Mouse (Mus musculus) cerebellum, adult 11-12 months (tissue): ENCODE results near the gene Hnrnpul1.
"Not testable (repeated sequence)": the region's sequence is repeated elsewhere in the genome, so short reads cannot be mapped to it uniquely, and the experiment has no call there.

Experiments used
- DNase-seq: peaks from one replicate; pipeline ENCODE4 v3.0.0; 2022

The Hnrnpul1 gene

DNA sequence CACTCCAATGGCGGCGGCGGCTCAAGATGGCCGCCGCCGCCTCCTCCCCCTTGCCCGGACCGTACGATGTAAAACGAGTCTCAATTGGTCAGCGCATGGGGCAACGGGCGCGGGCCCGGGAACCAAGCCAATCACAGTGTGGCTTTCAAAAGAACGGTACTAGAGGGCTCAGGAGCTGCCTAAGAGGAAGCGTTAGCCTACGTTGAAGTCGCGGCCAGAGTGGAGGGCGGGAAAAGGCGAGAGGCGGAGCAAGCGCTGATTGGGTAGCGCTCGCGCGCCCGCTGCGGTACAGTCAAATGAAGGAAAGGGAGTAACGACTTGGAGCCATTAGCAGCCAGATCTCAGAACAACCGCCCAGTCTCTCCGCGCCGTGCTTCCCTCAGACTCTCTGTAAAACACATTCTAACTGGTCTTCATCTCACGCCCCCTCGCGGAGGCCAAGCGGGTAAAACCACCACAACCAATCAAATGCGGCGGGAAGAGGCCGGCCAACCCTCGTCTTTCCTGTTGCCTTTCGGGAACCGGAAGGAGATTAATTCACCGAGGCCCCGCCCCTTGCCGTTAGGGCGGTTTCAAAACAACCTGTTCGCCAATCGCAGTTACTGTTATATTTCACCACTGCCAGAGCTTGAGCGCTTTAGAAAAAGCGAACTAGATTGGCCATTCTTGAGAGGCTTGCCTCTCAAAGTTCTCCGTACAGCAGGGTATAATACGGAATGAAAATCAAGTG lies at the start of gene Hnrnpul1:
TSS of gene Hnrnpul1 (minus strand) at position 20 of the 730 bp plus-strand sequence.
- peak; percentile 100 for DNase-seq

DNA sequence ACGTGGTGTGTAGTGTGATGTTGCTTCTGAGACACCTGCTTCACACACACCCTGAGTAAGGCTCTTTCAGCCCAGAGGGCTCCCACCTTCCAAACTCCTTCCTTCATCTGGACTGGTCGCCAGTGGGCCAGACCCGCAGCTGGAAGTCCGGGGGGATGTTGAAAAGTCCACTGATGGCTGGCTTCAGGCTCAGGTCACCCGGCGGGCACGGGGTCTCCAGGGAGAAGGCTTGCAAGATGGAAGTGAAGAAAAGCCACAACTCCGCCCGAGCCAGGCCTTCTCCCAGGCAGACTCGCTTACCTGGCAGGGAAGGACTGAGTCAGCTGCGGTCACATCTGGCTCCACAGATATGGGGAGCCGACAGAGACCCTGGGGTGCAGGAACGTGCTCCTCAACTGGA lies 48.9 kb upstream of the Hnrnpul1 start:
- DNase-seq: no peak

DNA sequence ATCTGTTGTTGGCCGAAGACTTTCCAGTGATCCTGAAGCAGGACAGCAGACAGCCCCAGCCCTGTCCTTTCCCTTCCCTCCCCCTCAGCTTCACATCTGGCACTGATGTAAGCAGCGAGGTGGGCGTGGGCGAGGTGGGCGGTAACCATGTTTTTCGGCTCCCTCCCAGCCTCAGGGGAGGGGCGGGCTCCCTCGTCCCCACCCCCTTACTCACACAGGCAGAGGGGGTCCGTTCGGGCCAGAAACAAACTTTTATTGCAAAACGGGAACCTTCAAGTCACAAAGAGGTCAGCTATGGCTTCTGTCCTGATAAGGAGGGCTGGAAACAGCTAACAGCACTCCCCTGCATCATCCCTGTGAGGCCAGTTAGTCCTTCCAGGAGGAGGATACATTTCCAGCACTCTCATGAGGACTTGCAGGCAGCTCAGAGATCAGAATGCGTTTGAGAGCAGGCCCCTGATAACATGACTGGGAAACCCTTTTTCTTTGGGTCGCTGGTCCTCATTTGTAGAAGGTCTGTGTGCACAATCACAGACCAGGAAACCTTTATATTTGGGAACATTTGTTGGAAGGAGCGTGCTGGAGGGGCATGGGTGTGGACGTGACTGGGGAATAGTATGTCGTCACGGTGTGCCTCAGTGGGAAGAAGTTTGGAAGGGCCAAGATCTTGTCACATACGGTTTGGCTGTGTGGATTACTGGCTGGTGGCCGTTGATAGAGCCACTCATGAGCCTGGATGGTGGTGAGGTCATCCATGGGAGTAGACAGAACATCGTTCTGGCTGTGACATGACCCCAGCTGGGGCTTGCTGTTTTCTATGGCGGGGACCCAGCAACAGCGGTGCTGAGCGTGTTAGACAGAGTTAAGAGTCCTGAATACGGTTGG lies 47.9 kb upstream of the Hnrnpul1 start:
- DNase-seq: no peak

DNA sequence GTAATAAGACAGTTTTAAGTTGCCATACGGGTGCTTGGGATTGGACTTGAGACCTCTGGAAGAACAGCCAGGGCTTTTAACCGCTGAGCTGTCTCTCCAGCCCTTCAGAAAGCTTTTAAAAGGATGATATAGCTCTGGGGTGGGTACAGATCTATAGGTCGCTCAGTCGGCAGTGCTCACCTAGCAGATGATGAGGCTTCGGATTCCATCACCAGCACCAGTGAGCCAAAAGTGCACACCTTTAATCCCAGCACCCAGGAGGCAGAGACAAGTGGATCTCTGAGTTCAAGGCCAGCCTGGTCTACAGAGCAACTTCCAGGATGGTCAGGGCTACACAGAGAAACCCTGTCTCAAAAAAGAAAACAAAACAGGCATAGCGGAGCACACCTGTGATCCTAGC lies 46.5 kb upstream of the Hnrnpul1 start:
- DNase-seq: no peak

DNA sequence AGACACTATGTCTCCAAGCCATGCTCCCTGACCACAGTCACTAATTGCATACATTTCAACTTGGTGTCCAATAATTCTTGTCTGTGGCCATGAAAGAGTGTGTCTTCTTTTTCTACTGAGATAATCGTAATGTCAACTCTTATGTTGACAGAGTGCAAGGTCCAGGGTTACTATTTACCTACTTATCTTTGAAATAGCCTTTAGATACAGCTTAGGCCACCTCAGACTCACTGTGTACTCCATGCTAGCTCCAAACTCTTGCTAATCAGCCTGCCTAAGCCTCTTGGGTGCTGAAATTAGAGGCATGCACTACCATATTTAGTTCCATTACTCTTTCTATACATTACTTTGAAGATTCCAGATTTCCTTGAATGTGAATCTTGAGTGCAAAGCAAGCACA lies 44.8 kb upstream of the Hnrnpul1 start:
- no peak for DNase-seq

DNA sequence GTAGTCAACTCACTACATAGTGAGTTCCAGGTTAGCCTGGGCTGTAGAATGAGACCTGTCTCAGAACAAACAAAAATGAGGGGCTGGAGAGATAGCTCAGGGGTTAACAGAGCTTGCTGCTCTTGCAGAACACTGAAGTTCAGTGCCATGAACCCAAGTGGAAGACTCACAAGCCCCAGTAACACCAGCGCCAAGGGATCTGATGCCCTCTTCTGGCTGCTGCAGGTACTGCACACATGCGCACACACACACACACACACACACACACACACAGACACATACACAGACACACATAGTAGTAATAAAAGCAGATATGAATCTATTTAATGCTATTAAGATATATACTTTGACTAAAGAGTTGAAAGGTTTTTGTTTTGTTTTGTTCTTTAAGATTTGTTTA lies 44.0 kb upstream of the Hnrnpul1 start:
- DNase-seq: no peak

DNA sequence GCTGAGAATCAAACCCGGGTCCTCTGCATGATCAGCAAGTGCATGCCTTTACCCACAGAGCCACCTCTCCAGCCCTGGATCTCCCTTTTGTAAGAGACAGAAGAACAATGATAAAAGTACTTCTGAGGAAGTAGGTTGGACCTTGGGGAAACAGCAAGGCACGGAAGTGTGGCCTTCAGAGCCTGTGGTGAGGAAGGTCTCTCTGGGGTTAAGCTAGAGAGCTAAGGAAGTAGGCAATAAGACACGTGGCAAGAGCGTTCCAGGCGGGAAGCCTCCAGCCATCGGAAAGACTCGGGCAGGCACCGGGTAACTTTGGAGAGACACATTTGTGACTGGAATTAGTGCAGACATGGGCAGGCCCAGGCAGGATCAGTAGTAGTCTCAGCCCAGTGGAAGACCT lies 40.2 kb upstream of the Hnrnpul1 start:
- DNase-seq: no peak

DNA sequence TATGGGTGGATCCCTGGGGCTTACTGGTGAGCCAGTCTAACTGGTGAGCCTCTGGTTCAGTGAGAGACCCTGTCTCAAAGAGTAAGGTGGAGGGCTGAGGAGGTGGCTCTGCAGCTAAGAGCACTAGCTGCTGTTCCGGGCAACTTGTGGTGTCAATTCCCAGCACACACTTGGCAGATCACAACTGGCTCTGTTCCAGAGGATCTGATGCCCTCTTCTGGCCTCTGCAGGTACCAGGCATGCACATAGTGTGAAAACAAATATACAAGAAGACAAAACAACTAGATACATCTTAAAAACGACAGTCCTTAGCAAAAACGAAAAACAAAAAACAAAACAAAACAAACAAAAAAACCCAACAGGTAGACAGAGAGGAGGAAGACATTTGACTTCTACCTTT lies 39.1 kb upstream of the Hnrnpul1 start:
- DNase-seq: no peak

DNA sequence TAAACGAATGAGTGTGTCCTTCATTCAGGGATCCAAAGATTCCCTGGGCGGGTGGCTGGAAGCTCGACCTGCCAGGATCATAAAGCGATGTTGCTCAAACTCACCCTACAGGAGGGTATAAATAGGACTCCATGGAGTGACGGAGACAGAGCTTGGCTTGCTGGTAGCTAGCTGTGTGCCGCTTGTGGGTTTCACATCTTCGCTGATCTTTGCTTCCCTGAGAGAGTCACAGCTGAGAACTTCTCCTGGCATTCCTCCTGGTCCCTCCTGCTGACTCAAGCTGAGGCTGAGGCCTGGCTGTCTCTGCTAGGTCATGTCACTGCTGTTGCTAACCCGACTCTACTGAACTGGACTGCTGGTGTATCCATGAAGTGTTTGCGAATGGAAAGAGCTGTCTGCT lies 38.4 kb upstream of the Hnrnpul1 start:
- not testable (repeated sequence) for DNase-seq

DNA sequence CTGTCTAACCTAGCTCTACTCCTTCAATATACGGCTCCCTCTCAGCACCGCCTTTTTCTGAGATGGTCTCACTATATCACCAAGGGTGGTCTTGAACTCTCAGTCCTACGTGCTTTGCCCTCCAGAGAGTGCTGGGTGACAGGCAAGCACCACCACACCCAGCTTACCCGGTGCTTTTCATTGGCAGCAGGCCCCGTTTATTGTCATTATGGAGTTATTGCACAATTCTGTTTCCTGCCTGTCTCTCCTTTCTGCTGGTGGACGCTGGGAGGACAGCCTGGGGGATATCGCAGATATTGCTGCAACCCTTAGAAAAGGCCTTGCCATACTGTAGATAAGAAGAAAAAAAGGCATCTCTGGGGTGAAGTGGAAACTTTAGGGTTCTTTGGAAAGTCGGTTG lies 36.1 kb upstream of the Hnrnpul1 start:
- DNase-seq: no peak

DNA sequence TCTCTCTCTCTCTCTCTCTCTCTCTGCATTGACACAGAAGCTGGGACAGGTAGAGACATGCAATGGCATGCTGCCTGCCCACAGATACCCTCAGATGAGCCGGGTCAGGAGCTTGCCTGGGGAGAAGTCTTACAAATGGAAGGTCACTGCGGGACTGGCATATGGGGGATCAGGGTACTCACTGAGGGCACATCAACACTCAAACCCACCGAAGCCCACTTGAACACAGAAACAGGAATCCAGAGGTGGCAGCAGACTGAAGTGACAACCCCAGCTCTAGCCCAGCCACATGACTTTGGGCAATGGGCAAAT lies 34.5 kb upstream of the Hnrnpul1 start:
- DNase-seq: no peak

DNA sequence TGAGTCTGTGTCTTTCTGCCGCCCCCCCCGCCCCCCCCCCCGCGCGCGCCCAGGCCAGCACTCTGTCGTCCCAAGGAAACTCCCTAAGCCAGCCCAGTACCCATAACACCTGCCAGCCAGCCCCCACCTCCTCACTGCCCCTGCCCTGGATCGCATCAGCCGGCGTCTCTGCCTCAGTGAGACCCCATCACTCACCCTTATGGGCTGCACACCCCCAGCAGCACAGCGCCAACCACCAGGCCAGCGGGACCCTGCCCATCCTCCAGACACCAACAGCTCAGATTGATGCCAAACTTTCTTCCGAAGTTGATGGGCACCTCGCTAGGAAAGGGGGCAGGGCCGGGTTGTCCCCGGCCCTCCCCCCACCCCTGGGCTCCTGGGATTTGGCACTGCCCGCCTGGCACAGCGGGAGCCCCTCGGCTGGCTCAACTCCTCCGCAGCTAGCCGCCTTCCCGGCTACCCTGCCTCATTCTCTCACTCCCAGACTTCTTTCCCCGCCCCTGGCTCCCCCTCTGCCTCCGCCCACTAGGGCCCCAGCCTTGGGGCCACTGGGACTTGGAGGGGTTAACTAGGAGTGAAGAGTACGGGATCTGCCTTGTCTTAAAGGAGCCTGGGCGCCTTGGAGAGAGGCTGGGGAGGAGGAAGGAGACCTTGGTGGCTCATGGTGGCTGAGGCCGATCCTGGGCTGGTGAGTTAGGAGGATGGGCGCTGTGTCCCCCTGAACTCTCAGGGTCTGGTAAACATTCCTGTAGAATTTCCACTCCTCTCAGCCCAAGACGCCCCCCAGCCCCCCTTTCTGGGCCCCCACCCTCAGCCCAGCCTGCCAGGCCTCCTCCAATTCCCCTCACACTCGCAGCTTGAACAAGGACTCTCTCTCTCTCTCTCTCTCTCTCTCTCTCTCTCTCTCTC lies 33.9 kb upstream of the Hnrnpul1 start, which contains the start of gene Axl:
TSS of gene Axl (minus strand) at position 486 of the 909 bp plus-strand sequence.
- peak; percentile 28 for DNase-seq

DNA sequence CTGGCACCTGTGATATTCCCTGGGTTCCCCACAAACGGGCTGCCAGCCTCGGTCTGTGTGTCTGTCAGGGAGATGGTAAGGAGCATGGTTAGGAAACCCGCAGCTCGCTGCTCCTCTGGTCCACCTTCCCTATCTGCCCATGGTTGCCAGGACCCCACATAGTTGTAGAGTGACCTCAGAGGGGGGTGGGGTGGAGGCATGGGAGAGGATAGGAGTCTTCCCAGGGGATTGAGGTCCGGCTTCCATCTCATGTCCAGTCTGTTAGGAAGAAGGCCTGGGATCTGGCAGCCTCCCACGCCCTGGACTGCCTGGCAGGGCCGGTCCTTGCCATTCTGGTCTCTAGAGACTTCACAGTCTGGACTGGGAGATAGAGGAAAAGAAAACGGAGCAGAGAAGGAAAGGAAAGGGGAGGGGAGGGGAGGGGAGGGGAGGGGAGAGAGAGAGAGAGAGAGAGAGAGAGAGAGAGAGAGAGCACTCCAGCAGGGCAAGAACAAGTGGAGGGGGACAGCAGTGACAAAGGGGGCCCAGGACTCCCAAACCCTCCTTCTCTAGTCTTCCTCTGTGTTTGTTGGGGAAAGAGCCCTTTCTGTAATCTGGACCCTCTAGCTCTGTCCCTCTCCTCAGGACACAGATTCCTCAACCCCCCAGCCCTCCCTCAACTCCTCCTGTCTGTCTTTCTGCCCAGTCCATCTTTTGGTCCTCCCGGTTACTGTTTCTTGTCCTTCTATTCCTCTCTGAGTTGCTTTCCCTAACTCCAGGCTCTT lies 33.1 kb upstream of the Hnrnpul1 start:
- no peak for DNase-seq

DNA sequence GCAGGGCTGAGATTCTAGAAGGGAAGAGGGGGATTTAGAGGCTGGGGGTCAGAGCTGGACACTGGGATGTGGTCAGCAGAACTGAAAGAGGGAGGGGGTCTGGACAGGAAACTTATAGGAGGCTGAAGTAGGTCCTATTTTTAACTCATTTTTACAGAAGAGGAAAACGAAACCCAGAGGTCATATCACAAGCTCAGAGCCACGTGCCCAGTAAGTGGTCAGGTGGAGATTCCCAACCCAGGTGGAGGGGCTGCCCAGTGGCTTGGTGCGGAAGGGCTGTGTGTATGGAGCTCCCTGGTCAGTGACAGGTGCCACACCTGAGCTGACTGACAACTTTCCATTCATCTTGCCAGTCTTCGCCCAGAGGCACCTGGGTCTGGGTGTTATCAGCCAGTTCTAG lies 32.4 kb upstream of the Hnrnpul1 start:
- no peak for DNase-seq

DNA sequence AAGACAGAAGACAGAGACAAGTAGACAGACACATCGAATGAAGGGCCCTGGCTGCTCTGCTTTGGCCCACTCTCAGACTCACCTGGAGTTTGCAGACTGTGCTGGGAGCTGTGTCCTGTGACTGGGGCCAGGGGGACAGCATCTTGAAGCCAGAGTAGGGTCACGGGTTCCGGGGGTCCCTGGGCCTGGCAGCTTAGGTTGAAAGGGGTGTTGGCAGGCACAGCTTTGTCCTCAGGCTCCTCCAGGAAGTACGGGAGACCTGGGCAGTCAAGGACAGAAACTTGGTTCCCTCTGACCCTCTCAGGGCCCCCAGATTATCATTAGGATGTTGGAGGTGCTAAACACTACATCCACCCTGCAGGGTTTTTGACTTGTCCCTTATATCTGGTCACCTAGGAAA lies 31.2 kb upstream of the Hnrnpul1 start:
- DNase-seq: no peak

DNA sequence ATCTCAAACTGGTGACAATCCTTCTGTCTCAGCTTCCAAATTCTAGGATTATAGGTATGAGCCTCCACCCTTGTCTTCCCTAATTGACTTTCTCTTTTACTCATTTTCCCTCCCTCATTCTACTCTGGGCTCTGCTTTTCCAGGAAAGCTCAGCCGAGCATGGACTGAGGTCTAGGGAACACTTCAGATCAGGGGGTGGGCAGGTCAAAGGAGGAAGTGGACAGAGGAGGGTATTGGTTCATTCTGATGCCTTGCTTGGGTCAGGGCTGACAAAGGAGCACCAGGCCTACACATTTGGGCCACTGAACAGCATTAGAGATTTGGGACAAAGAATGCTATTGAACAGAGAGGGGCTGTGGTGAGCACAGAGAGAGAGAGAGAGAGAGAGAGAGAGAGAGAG lies 30.3 kb upstream of the Hnrnpul1 start:
- DNase-seq: no peak

DNA sequence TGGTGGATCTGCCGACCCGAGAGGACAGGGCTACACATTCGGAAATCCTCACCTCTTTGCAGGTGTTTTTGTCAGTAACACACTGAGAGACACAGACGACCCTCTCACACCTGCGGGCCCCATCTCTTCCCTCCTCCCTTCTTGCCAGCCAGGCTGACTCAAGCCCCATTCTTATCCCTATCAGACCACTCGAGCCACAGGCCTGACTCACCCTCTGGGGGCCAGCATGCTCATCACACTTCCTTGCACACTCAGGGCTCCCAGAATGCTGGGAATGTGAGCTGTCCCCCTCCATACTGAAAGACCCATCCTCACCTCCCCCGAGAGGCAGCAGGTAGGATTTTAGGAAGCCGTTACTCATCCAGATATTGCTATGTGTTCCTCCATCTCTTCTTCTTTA lies 29.2 kb upstream of the Hnrnpul1 start:
- no peak for DNase-seq

DNA sequence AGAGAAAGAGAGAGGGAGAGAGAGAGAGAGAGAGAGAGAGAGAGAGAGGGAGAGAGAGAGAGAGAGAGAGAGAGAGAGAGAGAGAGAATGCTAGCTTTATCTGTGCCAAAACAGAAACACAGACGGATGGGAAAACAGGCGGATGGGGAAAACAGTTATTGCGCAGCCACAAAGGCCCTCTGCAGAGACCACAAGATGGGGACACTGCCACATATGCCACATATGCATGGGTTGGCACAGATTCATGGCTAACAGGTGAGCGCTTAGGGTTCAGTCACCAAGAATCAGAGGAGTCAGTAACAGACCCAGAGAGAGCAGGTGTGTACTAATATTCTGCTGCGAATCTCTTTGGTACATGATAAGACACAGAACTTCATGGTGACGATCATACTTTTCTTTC lies 28.2 kb upstream of the Hnrnpul1 start:
- DNase-seq: no peak

DNA sequence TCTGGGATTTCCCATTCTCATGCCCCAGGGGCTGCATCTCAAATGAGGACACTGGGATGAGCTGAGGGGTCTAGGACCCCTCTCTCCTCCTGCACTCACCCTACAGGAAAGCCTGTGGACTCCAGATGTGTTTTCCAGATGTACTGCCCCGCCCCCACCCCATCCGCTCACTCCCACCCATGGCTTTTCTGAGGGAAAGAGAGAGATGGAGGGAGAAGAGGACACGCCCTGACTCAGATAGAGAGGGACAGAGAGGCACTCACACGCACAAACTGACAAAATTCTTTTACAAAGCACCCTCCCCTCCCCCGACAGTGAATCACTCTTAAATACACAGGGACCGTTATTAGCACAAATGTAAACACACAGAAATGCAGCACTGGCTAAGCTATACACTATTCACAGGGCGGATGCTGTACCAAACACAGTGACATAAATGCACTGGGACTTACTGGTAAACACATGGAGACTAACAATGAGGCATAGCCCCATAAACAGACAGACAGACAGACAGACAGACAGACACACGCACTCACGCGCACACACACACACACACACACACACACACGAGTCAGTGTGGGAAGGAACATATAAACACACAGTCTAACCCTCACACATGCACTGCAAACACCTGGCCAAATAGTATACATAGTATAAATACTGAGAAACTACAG lies 27.5 kb upstream of the Hnrnpul1 start:
- DNase-seq: no peak

DNA sequence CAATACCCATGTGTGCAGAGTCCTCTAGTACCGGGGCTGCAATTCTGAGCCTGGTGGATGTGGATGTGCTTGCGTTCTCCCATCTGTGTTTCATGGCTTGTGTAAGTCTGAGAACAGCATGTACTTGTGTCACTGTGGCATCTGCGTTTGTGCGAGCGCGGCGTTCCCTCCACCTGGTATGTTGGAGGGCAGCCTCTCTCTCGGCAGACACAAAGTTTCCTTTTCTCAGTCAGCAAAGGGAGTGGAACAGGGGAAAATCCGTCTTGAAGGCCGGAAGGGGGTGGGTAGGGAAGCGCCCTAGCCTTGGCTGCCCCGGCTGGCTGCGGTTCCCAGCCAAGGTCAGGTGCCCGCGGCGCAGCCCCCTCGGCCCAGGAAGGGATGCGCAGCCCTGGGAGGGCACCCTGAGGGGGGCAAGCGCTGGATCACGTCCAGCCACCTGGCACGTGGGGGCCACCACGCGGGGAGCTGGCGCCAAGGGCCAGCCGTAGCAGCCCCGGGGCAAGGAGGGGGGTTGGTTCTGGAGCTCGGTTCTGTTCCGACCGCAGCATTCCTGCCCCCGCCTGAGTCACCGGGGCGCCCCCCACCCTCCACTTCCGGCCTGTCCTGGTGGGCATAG lies 26.9 kb upstream of the Hnrnpul1 start:
- DNase-seq: no peak

DNA sequence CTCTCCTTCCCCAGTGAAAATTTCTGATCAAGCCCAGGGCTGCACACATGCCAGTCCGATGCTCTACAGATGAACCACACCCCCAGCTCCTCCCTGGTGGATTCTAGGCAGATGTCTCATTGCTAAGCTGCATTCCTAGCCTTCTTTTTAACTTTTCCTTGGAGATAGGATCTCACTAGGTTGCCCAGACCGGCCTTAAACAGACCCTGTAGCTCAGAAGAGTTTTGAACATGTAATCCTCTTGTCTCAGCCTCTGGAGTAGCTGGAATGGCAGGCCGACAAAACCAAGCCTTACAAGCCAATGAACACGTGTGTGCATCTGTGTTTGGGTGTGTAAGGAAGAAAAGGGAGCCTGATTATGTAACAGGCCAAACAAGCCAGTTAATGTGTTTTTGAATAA lies 26.2 kb upstream of the Hnrnpul1 start:
- DNase-seq: no peak

DNA sequence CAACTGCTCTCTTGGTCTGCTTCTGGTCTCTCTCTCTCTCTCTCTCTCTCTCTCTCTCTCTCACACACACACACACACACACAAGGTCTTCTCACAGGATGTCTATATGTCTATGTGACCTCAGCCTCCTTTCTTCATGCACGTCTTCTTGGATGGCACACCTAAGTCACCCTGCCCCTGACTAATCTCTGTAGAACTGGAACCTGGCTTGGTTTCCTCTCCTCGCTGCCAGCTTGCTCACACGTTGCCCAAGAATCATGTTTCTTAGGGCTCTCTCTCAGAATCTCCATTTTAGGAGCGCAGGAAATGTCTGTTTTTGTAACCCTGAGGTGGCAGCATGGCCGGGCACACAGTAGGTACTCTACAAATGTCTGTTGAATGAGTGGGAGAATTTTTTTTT lies 25.5 kb upstream of the Hnrnpul1 start:
- no peak for DNase-seq
